Mouse (Mus musculus): ENCODE measurements around the gene Casc3. TPM values are rescaled to one million over a fixed set of nuclear protein-coding genes. Genes with fewer than 3 reads are reported as not detected.

Casc3 gene
- 39.5 and 46.5 TPM in 2 replicates for total RNA-seq (2017)

DNA sequence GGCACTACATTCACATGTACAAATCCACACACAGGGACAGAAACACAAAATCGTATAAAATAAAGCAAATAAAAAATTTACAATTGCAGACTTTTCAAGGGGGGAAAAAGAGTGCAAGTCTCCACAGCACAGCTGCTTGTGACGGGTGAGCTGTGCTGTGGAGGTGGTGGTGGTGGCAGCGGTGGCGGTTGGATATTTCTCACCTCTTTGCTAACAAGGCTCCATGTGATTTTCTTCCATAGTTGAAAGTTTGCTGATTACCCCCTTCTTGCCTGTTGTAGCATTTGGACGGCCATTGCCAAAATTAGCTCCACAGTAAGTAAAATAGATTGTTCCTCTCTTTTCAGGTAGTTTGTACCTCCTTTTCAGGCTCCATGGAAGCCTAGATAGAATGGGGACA, at the start of gene Casc3:
Gene Casc3 (plus strand): TSS at position 301 of the 400 bp plus-strand sequence.
- ATAC-seq (replicated peaks; ENCODE audit: low read depth, poor library complexity, severe bottlenecking), result no peak

DNA sequence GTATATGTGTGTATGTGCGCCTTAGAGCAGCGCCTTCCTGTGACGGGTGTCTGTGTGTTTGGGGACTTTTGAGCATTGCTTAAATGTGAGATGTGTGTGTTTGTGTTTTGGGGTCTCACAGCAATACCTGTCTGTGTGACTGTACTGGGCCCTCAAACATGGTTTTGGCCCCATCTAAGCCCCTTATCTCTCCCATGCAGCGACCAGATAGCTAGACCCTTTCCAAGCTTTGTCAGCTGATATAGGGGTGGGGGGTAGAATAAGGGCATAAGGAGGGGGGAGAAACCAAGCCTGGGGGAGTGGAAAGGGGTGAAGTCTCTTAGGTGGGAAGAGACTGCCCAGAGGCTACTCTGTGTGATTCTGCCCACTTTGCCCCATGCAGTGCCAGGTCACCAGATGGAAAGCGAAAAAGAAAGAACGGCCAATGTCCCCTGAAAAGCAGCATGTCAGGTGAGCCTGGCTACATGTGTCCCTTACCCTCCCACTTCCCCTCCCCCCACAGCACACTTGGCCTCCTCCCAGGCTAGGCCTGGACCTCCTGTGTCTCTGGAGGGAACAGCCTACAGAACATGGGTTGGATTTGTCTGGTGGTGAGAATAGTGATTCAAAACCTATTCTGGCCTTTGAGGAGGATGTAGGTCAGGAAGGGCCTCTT, 48.9 kb upstream of the Casc3 start:
- no peak for ATAC-seq (replicated peaks; ENCODE audit: low read depth, poor library complexity, severe bottlenecking)

DNA sequence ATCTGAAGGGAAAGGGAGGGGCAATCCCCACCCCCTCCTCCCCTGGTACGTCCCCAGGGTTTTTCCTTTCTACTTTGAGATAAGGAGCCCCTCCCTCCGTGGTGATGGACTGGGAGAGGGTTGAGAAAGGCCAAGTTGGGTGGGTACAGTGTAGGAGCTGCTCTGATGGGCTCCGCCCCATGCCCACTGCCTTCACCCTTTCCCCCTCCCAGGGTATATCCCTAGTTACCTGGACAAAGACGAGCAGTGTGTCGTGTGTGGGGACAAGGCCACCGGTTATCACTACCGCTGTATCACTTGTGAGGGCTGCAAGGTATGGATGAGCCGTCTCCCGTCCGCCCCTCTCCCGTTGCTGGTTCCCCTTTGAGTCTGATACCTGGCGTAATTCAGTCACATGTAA, 48.0 kb upstream of the Casc3 start:
- ATAC-seq (replicated peaks; ENCODE audit: low read depth, poor library complexity, severe bottlenecking), result no peak

DNA sequence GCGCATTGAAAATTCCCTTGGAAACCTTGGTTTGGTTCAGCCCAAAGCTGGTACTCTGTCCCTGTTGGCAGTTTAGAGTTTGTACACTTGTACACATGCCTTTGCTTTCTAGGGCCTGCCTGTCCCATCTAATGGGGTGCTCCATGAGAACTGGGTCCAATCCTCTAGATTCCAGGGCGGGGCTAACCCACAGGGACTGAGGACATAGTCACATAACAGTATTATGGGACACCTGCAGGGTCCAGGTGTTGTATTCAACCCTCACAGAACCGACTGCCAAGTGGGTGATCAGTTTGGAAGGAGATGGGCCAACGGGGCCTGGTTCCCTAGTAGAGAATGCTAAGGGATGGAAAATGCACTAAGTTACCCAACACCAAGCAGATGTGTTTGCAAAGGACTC, 42.8 kb upstream of the Casc3 start:
- no peak for ATAC-seq (replicated peaks; ENCODE audit: low read depth, poor library complexity, severe bottlenecking)

DNA sequence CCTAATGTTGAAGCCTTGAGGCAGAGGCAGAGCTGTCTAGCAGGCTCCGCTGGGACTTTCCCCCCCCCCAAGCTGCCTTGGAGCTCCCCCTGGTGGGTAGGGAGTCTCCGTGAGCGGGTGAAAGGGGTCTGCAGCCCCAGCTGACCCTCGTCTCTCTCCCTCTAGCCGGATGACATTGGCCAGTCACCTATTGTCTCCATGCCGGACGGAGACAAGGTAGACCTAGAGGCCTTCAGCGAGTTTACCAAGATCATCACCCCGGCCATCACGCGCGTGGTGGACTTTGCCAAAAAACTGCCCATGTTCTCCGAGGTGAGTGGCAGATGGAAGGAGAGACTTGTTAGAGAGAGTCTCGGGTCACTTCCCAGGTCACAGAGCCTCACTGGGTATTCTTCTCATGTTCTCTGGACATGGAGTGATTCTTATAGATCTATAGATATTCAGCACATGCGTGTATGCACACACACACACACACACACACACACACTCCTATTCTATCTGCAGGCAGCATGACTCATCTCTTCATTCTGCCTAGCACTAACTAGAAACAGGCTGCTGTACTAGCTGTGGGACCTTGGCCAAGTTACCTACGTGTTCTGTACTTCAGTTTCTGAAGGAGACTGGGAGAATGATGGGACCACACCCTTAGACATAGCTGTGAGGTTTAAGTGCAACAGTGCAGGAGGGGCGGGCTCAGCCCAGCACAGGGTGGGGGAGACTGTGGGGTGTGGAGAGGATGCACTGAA, 41.8 kb upstream of the Casc3 start:
- no peak for ATAC-seq (replicated peaks; ENCODE audit: low read depth, poor library complexity, severe bottlenecking)

DNA sequence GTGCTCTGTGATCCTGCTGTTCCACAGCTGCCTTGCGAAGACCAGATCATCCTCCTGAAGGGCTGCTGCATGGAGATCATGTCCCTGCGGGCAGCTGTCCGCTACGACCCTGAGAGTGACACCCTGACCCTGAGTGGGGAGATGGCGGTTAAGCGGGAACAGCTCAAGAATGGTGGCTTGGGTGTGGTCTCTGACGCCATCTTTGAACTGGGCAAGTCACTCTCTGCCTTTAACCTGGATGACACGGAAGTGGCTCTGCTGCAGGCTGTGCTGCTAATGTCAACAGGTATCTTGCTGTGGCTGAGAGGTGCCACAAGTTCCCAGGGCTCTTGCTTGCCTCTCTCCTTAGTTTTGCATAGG, 41.2 kb upstream of the Casc3 start:
- no peak for ATAC-seq (replicated peaks; ENCODE audit: low read depth, poor library complexity, severe bottlenecking)

DNA sequence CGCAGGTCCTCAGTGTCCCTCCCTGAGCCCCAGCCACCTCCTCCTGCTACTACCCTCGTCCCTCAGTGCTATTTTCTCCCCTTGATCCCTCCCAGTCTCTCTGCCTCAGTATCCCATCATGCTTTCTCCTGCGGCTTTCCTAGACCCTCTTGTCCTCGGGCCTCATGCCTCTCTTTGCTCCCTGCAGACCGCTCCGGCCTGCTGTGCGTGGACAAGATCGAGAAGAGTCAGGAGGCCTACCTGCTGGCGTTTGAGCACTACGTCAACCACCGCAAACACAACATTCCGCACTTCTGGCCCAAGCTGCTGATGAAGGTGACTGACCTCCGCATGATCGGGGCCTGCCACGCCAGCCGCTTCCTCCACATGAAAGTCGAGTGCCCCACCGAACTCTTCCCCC, 40.6 kb upstream of the Casc3 start:
- ATAC-seq (replicated peaks; ENCODE audit: low read depth, poor library complexity, severe bottlenecking), result no peak

DNA sequence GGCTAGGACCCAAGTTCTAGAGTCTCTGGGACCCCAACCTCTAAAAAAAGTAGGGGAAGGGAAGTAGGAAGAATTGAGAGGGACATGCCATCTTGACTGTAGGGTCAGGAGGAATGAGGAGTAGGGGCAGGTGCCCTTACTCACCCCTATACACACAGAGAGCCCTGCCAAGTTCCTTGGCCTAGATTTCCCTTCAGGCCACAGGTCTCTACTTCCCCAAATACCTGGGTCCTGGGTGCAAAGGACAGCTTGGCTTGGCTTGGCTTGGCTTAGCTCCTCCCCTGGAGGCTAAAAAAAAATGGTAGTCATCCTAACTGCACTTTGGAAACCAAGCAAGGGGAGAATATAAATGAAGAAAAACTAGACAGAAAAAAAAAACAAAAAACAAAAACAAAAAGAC, 40.0 kb upstream of the Casc3 start:
- ATAC-seq (replicated peaks; ENCODE audit: low read depth, poor library complexity, severe bottlenecking), result no peak

DNA sequence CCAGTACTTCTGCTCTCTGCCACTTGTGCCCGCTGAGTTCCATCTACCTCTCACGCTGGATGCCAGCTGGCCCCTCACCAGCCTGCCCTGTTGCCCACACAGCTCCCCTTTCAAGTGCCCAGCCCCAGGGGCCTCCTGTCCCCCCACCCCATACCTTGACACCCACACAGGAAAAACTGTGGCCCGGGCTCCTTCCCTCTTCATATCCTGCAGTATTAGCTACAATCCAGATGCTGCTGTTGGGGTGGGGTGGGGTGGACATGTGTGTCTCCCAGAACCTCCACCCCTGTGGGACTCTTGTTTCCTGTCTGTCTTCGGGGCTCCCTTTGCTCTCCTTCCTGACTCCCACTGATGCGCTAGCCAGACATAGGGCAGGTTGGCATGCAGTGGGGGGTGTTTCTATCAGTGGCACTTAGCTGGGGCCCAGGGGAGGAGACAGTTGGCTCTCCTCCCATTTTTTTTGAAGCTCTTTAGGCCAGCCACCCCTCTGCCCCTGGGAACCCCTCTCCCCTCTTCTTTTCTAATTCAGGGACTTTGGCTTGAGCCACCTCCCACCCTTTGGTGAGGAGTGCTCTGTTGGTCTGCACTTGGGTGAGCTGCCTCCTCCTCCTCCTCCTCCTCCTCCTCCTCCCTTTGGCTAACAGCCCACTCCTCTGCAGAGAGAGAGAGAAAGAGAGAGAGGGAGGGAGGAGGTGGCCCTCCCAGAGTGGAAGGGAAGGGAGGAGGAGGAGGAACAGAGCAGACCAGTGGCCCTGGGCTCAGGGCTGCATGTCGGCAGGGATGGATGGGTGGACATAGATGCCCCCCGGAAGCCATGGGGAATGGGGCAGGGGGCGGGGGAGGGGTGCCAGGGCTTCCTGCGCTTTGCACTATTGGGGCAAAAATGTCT, 39.0 kb upstream of the Casc3 start:
- no peak for ATAC-seq (replicated peaks; ENCODE audit: low read depth, poor library complexity, severe bottlenecking)

DNA sequence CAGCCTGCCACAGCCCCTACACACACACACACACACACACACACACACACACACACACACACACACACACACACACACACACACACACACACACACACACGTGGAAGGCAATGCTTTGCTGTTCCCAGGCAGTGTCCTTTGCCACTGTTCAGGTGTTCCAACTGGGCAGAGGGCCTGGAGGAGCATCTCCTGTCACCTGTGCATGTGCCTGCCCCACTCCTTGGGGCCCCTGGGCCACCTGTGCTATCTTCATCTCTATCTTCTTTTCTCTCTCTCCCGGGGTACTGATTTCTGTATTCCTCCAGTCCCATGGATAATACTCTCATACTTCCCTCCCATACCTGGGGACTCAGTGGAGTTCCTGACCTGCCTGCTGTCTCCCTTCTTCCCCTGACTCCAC, 38.4 kb upstream of the Casc3 start:
- no peak for ATAC-seq (replicated peaks; ENCODE audit: low read depth, poor library complexity, severe bottlenecking)

DNA sequence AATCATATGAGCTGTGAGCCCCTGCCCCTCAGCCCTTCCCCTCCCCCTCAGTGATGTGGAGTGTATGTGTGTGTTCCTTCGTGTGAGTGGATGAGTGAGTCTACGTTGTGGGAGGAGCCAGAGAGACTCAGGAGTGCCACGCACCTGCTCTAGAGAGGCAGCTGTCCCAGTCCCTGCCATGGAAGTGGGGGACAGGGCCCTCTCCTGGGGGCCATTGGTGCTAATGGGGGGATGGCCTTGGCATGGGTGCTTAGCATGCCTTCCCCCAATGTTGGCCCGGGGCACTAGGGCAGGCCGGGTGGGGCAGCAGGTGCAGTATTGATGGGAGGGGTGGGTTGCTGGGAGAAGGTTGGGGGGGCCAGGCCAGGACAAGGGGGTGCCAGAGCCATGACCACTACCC, 37.9 kb upstream of the Casc3 start:
- ATAC-seq (replicated peaks; ENCODE audit: low read depth, poor library complexity, severe bottlenecking), result no peak

DNA sequence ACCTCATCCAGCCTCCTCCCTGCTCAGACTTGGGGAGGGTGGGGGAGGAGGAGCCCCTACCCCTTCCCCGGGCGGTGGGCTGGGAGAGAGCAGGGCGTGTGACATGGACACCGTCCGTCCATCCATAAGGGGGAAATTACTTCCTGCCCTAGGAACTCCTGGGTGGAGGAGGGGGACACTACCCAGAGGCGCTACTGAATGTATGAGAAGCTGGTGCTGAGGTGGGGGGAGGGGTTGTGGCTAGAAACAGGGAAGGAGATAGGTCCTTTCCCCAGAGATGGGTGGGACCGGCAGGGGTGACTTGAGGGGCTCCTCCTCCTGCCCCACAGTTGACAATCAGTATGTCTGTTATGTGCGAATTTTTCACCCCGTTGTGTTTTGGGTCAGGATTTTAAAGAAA, 37.4 kb upstream of the Casc3 start:
- peak; percentile 58 for ATAC-seq (replicated peaks; ENCODE audit: low read depth, poor library complexity, severe bottlenecking)

DNA sequence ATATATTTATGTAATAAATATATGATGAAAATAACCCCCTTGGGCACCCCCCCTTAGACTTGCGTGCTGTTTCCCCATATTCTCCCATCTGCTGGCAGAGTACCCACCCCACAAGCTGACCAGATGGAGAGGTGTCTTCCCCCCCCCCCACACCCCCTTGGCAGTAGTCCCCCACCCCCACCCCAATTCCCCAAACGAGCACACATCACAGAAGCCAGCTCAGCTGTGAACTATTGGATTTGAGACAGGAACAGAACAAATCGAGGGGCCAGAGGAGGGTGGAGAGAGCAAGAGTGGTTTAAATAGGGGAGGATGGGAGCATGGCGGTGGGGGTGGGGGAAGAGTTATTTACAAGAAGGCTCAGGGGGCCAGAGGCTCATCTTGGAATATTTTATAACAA, 37.0 kb upstream of the Casc3 start:
- no peak for ATAC-seq (replicated peaks; ENCODE audit: low read depth, poor library complexity, severe bottlenecking)

DNA sequence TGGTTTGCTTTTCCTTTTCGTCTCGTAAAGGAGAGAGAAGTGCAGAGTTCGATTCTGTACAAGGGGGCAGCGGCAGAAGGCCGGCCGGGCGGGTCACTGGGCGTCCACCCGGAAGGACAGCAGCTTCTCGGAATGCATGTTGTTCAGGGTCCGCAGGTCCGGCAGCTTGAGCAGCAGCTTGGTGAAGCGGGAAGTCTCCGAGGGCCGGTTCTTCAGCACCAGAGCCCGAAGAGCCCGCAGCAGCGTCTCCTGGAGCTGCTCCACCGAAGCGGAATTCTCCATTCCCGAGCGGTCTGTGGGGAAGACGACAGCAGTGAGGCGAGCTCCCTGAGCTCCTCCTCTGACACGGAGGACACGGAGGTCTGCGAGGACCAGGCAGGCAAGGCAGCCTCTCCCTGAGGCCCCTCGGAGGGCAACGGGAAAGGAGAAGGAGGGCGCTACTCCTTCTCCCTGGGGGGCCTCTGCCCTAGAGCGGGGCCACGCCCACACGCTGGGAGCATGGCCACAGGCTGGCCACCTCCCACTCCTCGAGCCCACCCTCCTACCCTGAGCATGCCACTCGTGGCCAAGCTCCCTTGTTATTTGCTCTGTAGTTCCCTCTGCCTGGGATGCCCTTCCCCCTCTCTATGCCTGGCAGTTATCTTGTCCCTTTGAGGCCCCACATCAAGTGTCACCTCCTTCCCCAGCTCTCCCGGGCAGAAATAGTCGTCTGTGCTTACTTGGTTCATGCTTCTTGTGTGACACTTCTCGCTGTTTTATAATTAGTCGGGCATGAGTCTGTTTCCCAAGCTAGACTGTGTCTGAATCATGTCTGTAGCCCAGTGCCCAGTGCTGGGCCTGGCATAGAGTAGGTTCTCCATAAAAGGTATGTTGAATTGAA, 36.3 kb upstream of the Casc3 start:
- no peak for ATAC-seq (replicated peaks; ENCODE audit: low read depth, poor library complexity, severe bottlenecking)

DNA sequence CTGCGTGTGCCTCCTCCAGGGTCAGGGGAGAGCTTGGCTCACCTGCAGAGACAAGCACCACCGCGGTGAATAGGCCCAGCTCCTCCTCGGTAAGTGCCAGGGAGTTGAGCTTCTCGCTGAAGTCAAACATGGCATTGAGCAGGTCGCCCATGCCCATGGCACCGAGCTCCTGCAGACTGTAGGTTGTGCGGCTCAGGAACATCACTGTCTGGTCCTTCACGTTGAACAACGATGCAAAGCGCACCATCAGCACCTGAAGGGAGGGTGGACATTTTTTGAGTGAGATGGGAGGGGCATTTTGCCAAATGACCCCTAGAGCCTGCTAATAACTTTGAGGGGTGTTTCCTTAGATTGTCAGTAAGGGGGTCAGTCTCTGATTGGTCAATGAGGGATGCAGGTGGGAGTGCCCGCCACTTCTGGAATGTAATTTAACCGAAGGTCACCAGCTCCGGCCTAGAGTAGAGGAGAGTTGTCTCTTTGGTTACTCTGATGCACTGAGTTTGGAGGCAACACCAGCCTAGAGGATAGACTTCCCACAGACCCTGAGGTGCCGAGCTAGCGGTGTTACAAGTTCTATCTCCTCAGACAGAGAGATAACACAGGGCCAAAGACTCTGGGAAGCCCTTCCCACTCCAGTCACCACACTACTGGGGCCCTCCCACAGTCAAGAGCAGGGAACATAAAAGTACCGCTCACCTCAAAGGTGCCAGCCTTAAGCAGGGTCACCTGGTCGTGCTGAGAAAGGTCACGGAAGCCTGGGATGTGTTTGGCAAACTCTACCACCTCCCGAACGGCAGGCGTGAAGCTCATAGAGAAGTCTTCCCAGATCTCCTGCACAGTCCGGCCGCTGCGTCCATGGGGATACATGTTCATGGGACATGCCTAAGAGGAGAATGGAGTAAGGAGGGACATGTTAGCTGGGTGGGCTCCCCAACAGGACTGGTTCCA, 35.4 kb upstream of the Casc3 start:
- no peak for ATAC-seq (replicated peaks; ENCODE audit: low read depth, poor library complexity, severe bottlenecking)

DNA sequence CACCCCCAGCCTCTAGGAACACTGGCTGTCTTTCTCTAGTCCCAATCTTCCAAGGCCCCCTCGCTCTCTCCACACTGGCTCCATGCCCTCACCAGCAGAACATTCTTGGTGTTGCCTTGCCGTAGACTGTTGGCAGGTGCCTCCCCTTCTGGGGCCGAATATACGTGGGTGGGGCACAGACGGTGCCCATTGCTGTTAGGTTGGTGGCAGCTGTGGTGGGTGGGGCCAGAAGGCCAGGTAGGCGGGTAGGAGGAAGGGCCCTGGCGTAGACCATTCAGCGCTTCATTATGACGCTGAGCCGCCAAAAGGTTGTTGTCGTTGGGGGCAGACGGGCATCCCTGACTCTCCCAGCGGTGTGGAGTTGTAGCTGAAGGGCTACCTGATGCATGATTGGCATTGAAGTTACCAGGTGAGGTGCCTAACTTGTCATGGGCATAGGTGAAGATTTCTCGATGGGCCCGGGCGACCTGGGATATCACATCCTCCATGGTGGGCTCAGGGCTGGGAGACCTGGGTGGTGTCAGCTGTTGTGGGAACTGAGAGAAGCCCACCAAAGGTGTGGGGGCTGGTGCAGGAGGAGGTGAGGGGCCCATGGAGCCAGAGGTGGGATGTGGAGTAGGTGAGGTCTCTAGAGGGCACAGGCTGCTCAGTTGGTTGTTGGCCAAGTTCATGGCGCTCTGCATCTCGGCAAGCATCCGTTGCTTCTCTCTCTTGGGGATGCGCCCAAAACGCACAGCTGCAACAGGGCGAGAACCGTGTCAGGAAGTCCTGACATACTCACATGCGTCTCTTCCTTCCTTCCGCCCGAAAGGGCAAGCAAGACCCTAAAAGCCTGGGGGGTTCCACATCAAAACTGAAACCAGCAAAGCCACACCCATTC, 34.4 kb upstream of the Casc3 start:
- no peak for ATAC-seq (replicated peaks; ENCODE audit: low read depth, poor library complexity, severe bottlenecking)

DNA sequence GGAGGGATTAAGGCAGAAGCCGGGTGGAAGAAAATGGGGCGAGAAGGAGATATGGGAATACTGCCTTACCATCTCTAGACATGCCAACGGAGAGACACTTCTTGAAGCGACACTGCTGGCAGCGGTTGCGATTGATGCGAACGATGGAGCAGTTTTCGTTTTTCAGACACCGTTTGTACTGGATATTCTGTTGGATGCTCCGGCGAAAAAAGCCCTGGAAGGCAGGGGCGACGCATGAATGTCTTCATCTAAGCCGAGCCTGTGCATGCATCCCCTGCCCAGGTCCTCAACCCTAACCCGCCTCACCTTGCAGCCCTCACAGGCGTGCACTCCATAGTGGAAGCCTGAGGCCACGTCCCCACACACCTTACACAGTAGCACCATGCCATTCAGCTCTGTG, 33.6 kb upstream of the Casc3 start:
- ATAC-seq (replicated peaks; ENCODE audit: low read depth, poor library complexity, severe bottlenecking), result no peak

DNA sequence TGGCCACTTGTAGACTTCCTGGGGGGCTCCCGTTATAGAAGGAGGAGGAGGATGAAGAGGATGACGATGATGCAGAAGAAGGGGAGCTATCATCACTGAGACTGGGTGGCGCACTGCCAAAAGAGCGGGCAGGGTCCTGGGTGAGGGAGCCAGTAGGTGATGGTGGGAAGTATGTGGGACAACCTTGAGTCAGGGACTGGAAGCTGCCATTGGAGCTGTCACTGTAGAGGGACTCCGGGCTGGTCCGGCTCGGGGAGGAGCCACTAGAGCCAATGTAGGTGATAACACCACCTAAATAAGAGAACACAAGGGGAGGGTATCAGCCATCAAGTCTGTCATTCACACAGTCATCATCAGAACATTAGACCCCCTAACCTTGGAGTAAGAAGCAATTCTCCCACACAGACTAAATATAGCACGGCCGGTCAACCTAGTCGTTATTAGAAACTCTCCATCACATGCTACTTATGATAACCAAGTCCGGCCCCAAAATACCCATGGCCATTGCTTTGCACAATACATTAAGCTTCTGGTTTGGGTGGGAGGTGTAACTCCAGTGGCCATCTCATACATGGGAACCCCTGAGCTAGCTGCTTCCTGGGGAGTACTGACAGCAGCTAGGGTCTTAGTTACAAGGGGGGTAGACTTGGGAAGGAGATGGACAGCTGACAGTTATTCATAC, 32.7 kb upstream of the Casc3 start:
- no peak for ATAC-seq (replicated peaks; ENCODE audit: low read depth, poor library complexity, severe bottlenecking)

Data from common myeloid progenitor, adult 5-6 weeks (primary cell).